In the genomic region with DNA sequence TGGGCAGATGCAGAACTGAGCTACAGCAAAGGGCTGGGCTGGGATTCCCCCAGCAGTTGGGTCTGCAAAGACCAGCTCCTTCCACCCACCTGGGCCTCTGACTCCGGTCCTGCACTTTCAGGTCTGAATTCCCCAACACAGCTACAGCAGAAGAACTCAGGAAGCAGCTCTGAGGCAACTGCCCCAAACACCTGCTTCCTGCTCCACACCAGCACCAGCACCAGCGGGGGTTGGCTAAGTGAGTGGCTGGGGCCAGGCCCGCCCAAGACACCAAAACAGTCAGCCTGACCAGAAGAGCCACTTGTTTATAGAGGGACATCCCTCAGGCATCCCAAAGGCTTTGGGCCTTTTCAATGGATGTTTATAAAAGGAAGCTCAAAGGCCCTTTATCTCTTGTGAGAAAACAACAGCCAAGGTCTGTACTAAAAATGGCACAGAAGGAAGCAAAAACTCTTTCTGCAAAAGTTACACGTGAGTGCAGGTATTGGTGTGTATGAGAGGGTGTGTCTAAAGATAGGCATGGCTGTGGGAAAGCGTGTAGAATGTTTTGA, we compare ENCODE assay signal across 8 mouse cellular contexts. TPM values are rescaled to one million over a fixed set of nuclear protein-coding genes. Genes with fewer than 3 reads are reported as not detected.
DNase-seq lines count a peak whose midpoint lies in the region; ATAC-seq lines count a peak whose summit lies in the region.

No protein-coding gene starts in this region.

- H3K9ac ChIP-seq in intestine, embryonic 16.5 days (ENCODE audit: low read depth, low read length): no peak overlapping the region
- no peak overlapping the region for H3K9ac ChIP-seq in neural tube, embryonic 15.5 days (replicated peaks)

- peak; percentile 97 for DNase-seq in heart, adult 11 months
- DNase-seq in heart, postnatal 25 days (ENCODE audit: low spot score): no peak
- DNase-seq in urinary bladder, postnatal 36 days (ENCODE audit: low spot score in 2 of 2): no peak
- DNase-seq in right cerebral cortex, postnatal 36 days (ENCODE audit: low spot score in 2 of 2): no peak

- intact Hi-C loops in heart, postnatal 25 days (cut with DNase I): no loop called here

- H3K36me3 ChIP-seq in intestine, embryonic 16.5 days (ENCODE audit: control insufficient read depth, insufficient read depth, low read length): no peaks in the 10 kb centered on the region
- no peaks in the 10 kb centered on the region for H3K36me3 ChIP-seq in neural tube, embryonic 15.5 days

- no peak overlapping the region for H3K4me2 ChIP-seq in intestine, embryonic 16.5 days (ENCODE audit: low read depth, low read length)
- no peak overlapping the region for H3K4me2 ChIP-seq in neural tube, embryonic 15.5 days

- H3K9me3 ChIP-seq in intestine, embryonic 16.5 days (ENCODE audit: control insufficient read depth, low read length): no peaks in the 10 kb centered on the region
- H3K9me3 ChIP-seq in neural tube, embryonic 15.5 days (replicated peaks): no peaks in the 10 kb centered on the region

- no peaks in the 10 kb centered on the region for H3K27me3 ChIP-seq in intestine, embryonic 16.5 days (replicated peaks; ENCODE audit: control insufficient read depth, insufficient read depth, low read length)
- no peaks in the 10 kb centered on the region for H3K27me3 ChIP-seq in neural tube, embryonic 15.5 days (replicated peaks)

- 48% methylated on average over 5 of the region's 5 CpGs for WGBS in intestine, embryonic 16.5 days
- 64% methylated on average over 5 of the region's 5 CpGs for WGBS in neural tube, embryonic 15.5 days

- ATAC-seq in activated CD4-positive, CD25-positive, alpha-beta regulatory T cell, adult 4 months: peak; percentile 62
- peak; percentile 72 for ATAC-seq in intestine, embryonic 16.5 days
- no peak for ATAC-seq in neural tube, embryonic 15.5 days (ENCODE audit: low FRiP score)
- ATAC-seq in erythroid progenitor cell, adult 5-6 weeks (replicated peaks; ENCODE audit: low FRiP score, poor library complexity, severe bottlenecking): no peak

- peaks cover 9% of the 10 kb centered on the region; the same call in 1 of the 2 replicates for H3K4me1 ChIP-seq in intestine, embryonic 16.5 days (ENCODE audit: control insufficient read depth, insufficient read depth, low read length)
- H3K4me1 ChIP-seq in neural tube, embryonic 15.5 days: peaks cover 18% of the 10 kb centered on the region

- H3K27ac ChIP-seq in intestine, embryonic 16.5 days (ENCODE audit: low read length): peak overlapping the region; percentile 23; the same call in 1 of the 2 replicates
- peak overlapping the region; percentile 49 for H3K27ac ChIP-seq in neural tube, embryonic 15.5 days (replicated peaks)

- no peak overlapping the region for H3K4me3 ChIP-seq in intestine, embryonic 16.5 days (ENCODE audit: low read length)
- no peak overlapping the region for H3K4me3 ChIP-seq in neural tube, embryonic 15.5 days (replicated peaks)

RNA-seq across cellular contexts. Expression of a gene that starts 9.0 kb away (rescaled TPM):
- total RNA-seq in heart, postnatal 25 days (2021): 10 to 100 TPM in 1 of 2 experiments, 1 to 10 TPM in 1; 8.2 to 10.4 TPM
- 10 to 100 TPM; 59.8 to 83.1 TPM for polyA plus RNA-seq in activated CD4-positive, CD25-positive, alpha-beta regulatory T cell, adult 4 months (2017; shearing (Covaris generic))
- 8.2 and 9.0 TPM in 2 replicates for polyA plus RNA-seq in intestine, embryonic 16.5 days (2015; fragmentation: Nextera tagmentation; extraction: Ambion mirVana)
- 21.6 and 22.5 TPM in 2 replicates for polyA plus RNA-seq in neural tube, embryonic 15.5 days (2015; fragmentation: Nextera tagmentation; extraction: Ambion mirVana)
- total RNA-seq in erythroid progenitor cell, adult 5-6 weeks (2015; ENCODE audit: low replicate concordance): 9.6 and 9.7 TPM in 2 replicates
- 8.0 and 16.7 TPM in 2 replicates for total RNA-seq in erythroid progenitor cell, adult 5-6 weeks (2017; ENCODE audit: low replicate concordance)

Comparison
In these comparisons a context has a peak if more than half of its experiments do, and no peak if none do; other contexts are left out.
1. ATAC-seq: peak in activated CD4-positive, CD25-positive, alpha-beta regulatory T cell, adult 4 months (single experiment) and intestine, embryonic 16.5 days (single experiment); none in neural tube, embryonic 15.5 days (single experiment) and erythroid progenitor cell, adult 5-6 weeks (single experiment).